Mouse (Mus musculus): ENCODE measurements around the gene B4gat1. TPM values are rescaled to one million over a fixed set of nuclear protein-coding genes. Genes with fewer than 3 reads are reported as not detected.

The B4gat1 gene
- polyA plus RNA-seq, 2 experiments = 4.2 to 6.5 TPM

DNA sequence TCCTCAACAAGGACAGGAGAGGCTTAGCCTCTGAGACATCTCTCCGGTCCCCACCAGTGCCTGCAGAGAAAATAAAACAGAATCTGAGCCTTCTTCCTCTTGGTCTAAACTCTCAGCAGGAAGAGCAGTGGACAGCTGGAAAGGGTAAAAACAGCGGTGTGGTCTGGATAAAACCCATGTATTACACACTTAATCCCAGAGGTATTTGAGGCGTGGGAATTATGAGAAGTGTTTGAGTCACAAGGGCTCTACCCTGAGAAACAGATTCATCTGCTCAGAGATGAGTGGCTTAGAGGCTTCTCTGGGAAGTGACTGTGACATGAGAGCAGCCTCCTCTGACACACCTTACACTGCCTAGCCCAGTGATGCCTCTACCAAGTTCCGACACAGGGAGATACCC is 21.0 kb upstream of the B4gat1 start:
- Histone ChIP-seq H3K27me3 (ENCODE audit: control insufficient read depth, insufficient read depth, low read length) (no peaks in the 10 kb centered on the region), H3K4me2 (ENCODE audit: low read depth) (no peak overlapping the region), H3K27ac (no peak overlapping the region), H3K36me3 (replicated peaks; ENCODE audit: control insufficient read depth, insufficient read depth, low read depth) (no peaks in the 10 kb centered on the region), H3K9ac (replicated peaks) (no peak overlapping the region), H3K9me3 (ENCODE audit: control insufficient read depth, low read length) (no peaks in the 10 kb centered on the region), H3K4me1 (replicated peaks; ENCODE audit: control insufficient read depth in 2 of 2, insufficient read depth in 2 of 2, low read length in 1 of 2) (no peaks in the 10 kb centered on the region), H3K4me3 (ENCODE audit: insufficient read depth in 1 of 2, low read depth in 2 of 2, low read length in 2 of 2) (no peak overlapping the region)
- 72% methylated on average over 4 of the region's 4 CpGs for WGBS (ENCODE audit: insufficient replicate concordance)
- ATAC-seq (ENCODE audit: insufficient read depth) (no peak), DNase-seq (ENCODE audit: low read depth in 3 of 3, low spot score in 3 of 3) (no peak)
- TF ChIP-seq CTCF (IDR thresholded peaks at IDR 0.05; ENCODE audit: low read depth) (no peak), EP300 (IDR thresholded peaks at IDR 0.05; ENCODE audit: low read depth) (no peak)

DNA sequence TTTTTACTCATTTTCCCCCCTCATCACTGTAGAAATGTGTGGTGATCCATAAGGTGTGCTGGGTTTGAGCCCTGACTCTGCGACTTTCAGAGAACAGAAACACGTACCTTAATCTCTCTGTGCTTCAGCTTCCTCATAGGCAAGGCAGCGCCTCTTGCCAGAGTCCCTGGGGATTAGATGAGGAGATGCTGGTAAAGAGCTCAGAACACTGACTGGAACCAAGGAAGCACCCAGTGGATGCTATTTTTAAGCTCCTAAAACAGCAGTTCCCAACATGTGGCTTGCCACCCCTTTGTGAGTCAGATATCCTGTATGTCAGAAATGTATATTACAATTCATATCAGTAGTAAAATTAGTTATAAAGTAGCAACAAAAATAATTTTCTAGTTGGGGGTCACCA is 20.4 kb upstream of the B4gat1 start:
- ATAC-seq (ENCODE audit: insufficient read depth) (no peak), DNase-seq (ENCODE audit: low read depth in 3 of 3, low spot score in 3 of 3) (no peak)
- no peak overlapping the region for H3K4me2 ChIP-seq (ENCODE audit: low read depth)
- no peak overlapping the region for H3K4me3 ChIP-seq (ENCODE audit: insufficient read depth in 1 of 2, low read depth in 2 of 2, low read length in 2 of 2)
- no peaks in the 10 kb centered on the region for H3K9me3 ChIP-seq (ENCODE audit: control insufficient read depth, low read length)
- H3K27me3 ChIP-seq (ENCODE audit: control insufficient read depth, insufficient read depth, low read length) = no peaks in the 10 kb centered on the region
- no peak overlapping the region for H3K9ac ChIP-seq (replicated peaks)
- no peaks in the 10 kb centered on the region for H3K36me3 ChIP-seq (replicated peaks; ENCODE audit: control insufficient read depth, insufficient read depth, low read depth)
- peaks cover 0 to under 1% of the 10 kb centered on the region in 2 experiments; a peak in 1 of 4 replicates for H3K4me1 ChIP-seq (replicated peaks; ENCODE audit: control insufficient read depth in 2 of 2, insufficient read depth in 2 of 2, low read length in 1 of 2)
- no peak overlapping the region for H3K27ac ChIP-seq
- TF ChIP-seq CTCF (IDR thresholded peaks at IDR 0.05; ENCODE audit: low read depth) = no peak
- TF ChIP-seq EP300 (IDR thresholded peaks at IDR 0.05; ENCODE audit: low read depth) = no peak
- WGBS (ENCODE audit: insufficient replicate concordance) = 70% methylated on average over 3 of the region's 3 CpGs

DNA sequence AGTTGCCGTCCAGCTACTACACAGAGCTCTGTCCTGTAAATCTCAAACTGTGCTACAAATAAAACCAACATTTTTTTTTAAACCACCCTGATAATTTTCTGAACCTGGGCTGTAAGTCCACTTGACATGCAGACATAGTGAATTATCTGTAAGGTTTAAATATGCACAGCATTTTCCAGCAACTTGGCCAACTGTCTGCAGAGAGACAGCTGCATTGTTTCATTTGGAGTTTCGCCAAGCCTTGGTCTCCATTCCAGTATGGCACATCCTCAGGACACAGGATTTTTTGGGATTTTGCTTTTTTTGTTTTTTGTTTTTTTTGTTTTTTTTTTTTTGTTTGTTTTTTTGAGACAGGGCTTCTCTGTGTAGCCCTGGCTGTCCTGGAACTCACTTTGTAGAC is 17.2 kb upstream of the B4gat1 start:
- no peak for ATAC-seq (ENCODE audit: insufficient read depth)
- Histone ChIP-seq H3K4me1 (replicated peaks; ENCODE audit: control insufficient read depth in 2 of 2, insufficient read depth in 2 of 2, low read length in 1 of 2) (peaks cover 0 to 3% of the 10 kb centered on the region in 2 experiments; a peak in 1 of 4 replicates), H3K4me2 (ENCODE audit: low read depth) (no peak overlapping the region), H3K9ac (replicated peaks) (no peak overlapping the region), H3K4me3 (ENCODE audit: insufficient read depth in 1 of 2, low read depth in 2 of 2, low read length in 2 of 2) (no peak overlapping the region), H3K27ac (no peak overlapping the region), H3K9me3 (ENCODE audit: control insufficient read depth, low read length) (no peaks in the 10 kb centered on the region), H3K36me3 (replicated peaks; ENCODE audit: control insufficient read depth, insufficient read depth, low read depth) (no peaks in the 10 kb centered on the region), H3K27me3 (ENCODE audit: control insufficient read depth, insufficient read depth, low read length) (no peaks in the 10 kb centered on the region)
- TF ChIP-seq EP300 (IDR thresholded peaks at IDR 0.05; ENCODE audit: low read depth) = no peak
- no peak for TF ChIP-seq CTCF (IDR thresholded peaks at IDR 0.05; ENCODE audit: low read depth)
- 77% methylated on average over 2 of the region's 2 CpGs for WGBS (ENCODE audit: insufficient replicate concordance)
- no peak for DNase-seq (ENCODE audit: low read depth in 3 of 3, low spot score in 3 of 3)

DNA sequence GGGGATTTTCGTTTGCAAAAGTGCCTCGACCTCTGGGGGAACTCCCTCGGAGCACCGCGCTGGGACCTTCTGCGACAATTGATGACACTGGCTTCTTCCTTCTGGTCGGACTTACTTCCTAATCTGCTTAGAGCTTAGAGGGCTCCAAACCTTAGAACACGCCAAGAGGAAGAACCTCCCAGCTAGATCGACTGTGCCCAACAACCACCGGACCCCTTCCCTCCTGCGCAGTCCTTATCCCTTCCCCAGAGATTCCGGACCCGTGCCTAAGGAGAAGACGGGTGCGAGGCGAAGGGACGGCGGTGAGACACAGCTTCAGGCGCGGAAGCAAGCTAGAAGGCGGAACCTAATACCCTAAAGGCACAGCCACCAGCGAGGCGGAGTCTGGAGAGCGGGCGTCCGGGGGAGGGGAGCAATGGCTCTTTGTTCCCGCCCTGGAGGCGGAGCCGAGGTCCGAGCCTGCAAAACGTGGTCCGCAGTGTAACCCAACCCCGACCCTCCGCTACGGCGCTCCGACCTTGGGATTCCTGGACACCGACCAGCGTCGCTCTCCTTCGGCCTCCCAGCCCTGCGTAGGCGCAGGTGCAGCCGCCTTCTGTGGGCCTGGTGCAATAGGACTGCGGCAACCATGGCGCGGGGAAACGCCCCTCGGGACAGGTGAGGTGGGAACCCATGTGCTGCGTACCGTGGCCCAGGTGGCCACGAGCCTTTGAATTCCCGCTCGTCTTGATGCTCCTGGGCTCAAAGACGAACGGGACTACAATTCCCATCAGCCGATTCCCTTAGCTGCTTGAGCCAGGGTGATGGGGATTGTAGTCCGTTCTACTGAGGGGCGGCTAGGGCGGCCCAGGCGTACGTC is 14.8 kb upstream of the B4gat1 start, which contains the start of gene Slc29a2:
TSS of gene Slc29a2 (plus strand) at position 240 of the 859 bp plus-strand sequence.
- peak within 1 kb of the TSS; percentile 96 for H3K4me2 ChIP-seq (ENCODE audit: low read depth)
- no peak for TF ChIP-seq CTCF (IDR thresholded peaks at IDR 0.05; ENCODE audit: low read depth)
- TF ChIP-seq EP300 (IDR thresholded peaks at IDR 0.05; ENCODE audit: low read depth) = no peak
- DNase-seq (ENCODE audit: low read depth in 3 of 3, low spot score in 3 of 3) = peak; percentile 68 to 70 (median 70)
- H3K27me3 ChIP-seq (ENCODE audit: control insufficient read depth, insufficient read depth, low read length) = no peaks in the 10 kb centered on the region
- whole genome bisulfite sequencing (ENCODE audit: insufficient replicate concordance) = under 1% methylated on average over 62 of the region's 62 CpGs
- H3K9me3 ChIP-seq (ENCODE audit: control insufficient read depth, low read length) = no peaks in the 10 kb centered on the region
- no peaks in the 10 kb centered on the region for H3K36me3 ChIP-seq (replicated peaks; ENCODE audit: control insufficient read depth, insufficient read depth, low read depth)
- ATAC-seq (ENCODE audit: insufficient read depth) = peak; percentile 88
- H3K4me1 ChIP-seq (replicated peaks; ENCODE audit: control insufficient read depth in 2 of 2, insufficient read depth in 2 of 2, low read length in 1 of 2) = peaks cover 0 to 3% of the 10 kb centered on the region in 2 experiments; a peak in 1 of 4 replicates
- peak within 1 kb of the TSS; percentile 59 to 72 for H3K4me3 ChIP-seq (ENCODE audit: insufficient read depth in 1 of 2, low read depth in 2 of 2, low read length in 2 of 2)
- no peak within 1 kb of the TSS; the same call in 1 of the 2 replicates for H3K27ac ChIP-seq
- H3K9ac ChIP-seq (replicated peaks) = peak within 1 kb of the TSS; percentile 58

GRCm38 (mm10) chr19:5026111-5026510 is 12.5 kb upstream of the B4gat1 start:
- Histone ChIP-seq H3K4me1 (replicated peaks; ENCODE audit: control insufficient read depth in 2 of 2, insufficient read depth in 2 of 2, low read length in 1 of 2) (peaks cover 0 to 3% of the 10 kb centered on the region in 2 experiments; a peak in 1 of 4 replicates), H3K9me3 (ENCODE audit: control insufficient read depth, low read length) (no peaks in the 10 kb centered on the region), H3K27me3 (ENCODE audit: control insufficient read depth, insufficient read depth, low read length) (no peaks in the 10 kb centered on the region), H3K27ac (no peak overlapping the region), H3K36me3 (replicated peaks; ENCODE audit: control insufficient read depth, insufficient read depth, low read depth) (no peaks in the 10 kb centered on the region), H3K4me2 (ENCODE audit: low read depth) (no peak overlapping the region), H3K9ac (replicated peaks) (no peak overlapping the region), H3K4me3 (ENCODE audit: insufficient read depth in 1 of 2, low read depth in 2 of 2, low read length in 2 of 2) (no peak overlapping the region)
- WGBS (ENCODE audit: insufficient replicate concordance) = 71% methylated on average over 8 of the region's 8 CpGs
- no peak for ATAC-seq (ENCODE audit: insufficient read depth)
- TF ChIP-seq CTCF (IDR thresholded peaks at IDR 0.05; ENCODE audit: low read depth) (no peak), EP300 (IDR thresholded peaks at IDR 0.05; ENCODE audit: low read depth) (no peak)
- DNase-seq (ENCODE audit: low read depth in 3 of 3, low spot score in 3 of 3) = no peak

All from liver, embryonic 14.5 days (tissue).